Mouse (Mus musculus): ENCODE measurements around the gene Cmtm1.

DNA sequence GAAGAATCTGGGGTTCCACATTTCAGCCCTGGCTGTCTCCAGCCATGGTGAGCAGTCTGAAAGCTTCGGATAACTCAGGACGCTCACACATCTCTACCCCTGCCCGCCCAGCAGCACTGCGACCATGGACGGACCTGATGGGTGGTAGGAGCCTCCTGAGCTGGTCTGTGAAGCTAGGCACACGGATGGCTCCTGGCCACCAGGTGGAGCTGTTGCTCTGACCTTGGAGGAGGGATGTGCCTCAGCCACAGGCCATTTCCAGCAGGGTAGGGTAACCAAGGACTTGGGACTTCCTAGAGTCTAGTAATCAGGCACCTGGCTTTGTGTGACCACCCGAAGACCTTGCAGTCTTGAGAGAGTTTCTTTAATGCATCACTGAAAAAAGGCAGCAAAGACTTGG is 34.0 kb upstream of the Cmtm1 start:
- TF ChIP-seq POLR2A (IDR thresholded peaks at IDR 0.05; ENCODE audit: extremely low read depth, insufficient read depth, low read length) = no peak
- peak; percentile 96 for TF ChIP-seq CTCF (IDR thresholded peaks at IDR 0.05; ENCODE audit: extremely low read depth, insufficient read depth, low read length)
